Mouse (Mus musculus): Measurements from ENCODE around the gene Insl3.
"Not testable (repeated sequence)": the region's sequence is repeated elsewhere in the genome, so short reads cannot be mapped to it uniquely, and the experiment has no call there.

Gene Insl3

DNA sequence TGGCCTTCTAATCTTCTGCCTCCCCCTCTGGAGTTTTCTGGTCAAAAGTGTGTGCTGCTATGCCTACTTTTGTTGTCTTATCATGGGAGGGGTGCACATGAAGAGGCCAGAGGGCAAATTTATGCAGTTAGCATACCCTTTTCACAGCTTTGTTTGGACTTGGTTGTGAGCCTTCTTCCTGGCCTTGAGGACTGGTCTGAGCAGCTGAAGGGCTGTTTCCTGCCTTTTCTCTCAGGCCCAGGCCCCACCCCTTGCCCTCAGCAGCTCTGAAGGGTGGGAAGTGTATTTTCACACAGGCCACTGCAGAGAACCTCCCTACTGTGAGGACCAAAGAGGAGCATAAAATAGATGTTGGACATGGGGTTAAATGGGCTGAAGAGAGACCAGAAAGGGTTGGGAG is 11.5 kb upstream of the Insl3 start:
- no peak for DNase-seq

- no peak for DNase-seq
Observed at GRCm38 (mm10) chr8:71678216-71678615, 10.8 kb upstream of the Insl3 start.

DNA sequence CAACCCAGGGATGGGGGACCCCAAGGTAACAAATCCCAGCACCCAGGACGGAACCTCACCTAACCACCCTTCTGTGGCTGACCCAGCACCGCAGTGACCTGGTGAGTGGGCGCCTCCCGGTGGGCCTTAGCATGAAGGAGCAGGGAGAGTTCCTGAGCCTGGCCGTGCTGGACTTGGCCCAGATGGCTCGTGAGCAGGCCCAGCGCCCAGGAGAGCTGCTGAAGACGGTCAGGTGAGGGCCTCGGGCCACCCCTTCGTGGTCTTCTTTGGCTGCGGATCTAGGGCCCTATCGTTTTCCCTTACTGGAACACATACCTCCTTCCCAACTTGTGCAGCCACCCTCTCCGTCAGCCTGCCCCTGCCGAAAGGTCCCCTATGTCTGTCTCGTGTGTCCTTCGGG is 9.9 kb upstream of the Insl3 start:
- no peak for DNase-seq

- DNase-seq: no peak
Observed at GRCm38 (mm10) chr8:71679550-71680168, 9.4 kb upstream of the Insl3 start.

- DNase-seq: no peak
Observed at GRCm38 (mm10) chr8:71680471-71680870, 8.5 kb upstream of the Insl3 start.

GRCm38 (mm10) chr8:71681369-71681915 is 7.6 kb upstream of the Insl3 start:
- DNase-seq: no peak

DNA sequence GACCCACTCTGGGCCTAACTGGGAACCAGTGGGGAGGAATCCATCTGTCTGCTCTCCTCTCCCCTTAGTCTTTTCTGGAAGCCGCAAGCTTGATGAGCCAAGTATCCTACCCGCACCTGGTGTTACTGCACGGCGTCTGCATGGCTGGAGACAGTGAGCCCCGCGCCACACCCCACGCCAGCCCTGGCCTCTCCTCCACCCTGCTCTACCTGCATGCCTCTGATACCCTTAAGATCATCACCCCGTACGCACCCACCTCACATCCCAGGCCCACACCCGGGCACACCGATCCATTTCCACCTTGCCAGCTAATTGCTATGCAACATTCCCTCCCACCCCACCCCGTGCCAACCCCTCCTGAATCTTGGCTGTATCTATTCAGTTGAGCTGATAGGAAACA is 6.2 kb upstream of the Insl3 start:
- DNase-seq: no peak

DNA sequence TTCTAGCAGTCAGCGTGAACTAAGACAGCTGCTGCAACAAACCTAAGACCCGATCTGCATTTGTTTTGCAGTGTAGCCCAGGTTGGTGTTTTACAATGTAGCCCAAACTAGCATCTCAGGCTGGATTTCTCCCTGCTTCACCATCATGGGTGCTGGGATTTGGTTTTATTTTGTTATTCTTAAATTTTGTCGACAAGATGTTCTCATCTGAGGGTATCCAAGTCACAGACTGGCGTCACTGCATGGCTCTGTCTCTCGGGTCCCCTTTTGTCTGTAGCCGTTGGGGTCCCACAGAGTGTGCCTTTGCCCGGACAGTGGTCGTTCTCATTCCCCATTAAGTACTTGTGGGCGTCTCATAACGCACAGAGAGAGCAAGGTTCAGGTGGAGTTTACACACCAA is 4.3 kb upstream of the Insl3 start:
- DNase-seq: no peak

DNA sequence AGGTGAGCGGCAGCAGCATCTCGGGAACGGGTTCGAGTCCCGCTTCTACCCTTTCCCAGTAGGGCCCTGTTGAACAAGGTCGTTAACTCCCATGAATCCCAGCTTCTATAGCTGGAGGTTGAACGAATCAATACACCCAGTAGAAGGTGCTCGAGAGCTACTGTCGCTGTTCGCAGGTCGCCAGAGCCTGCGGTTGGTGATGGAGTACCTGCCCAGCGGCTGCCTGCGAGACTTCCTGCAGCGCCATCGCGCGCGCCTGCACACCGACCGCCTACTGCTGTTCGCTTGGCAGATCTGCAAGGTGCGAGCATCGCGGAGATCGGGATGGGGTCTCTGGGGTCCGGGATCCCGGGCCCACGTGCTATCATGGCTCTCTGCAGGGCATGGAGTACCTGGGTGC is 3.4 kb upstream of the Insl3 start:
- DNase-seq: no peak

DNA sequence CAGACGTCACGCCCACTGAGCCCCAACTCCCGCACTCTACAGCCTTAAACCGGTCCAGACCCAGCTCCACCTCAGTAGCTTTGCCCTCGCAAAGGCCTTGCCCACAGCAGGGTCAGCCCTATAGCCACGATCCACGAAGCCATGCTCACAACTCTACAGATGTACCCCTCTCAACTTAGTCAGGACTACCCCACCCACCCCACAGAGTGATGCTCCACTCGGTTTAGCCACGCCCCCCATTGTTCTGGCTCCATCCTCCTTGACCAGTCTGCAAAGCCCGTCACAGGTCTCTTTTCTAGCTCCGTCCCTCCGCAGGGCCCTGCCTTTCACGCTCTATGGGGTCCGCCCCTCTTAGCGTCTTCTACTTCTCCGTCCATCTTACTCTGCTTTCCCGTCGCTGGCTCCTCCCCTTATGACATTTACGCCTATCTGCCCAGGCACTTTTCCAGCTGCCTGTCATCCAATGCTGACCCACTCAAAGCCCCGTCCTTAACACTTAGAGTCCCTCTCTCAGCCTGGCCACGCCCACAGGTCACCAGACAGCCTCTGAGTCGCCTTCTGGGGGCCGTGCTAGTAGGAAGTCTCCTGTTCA is 2.8 kb upstream of the Insl3 start:
- no peak for DNase-seq

- no peak for DNase-seq
Observed at GRCm38 (mm10) chr8:71687616-71688015, 1.4 kb upstream of the Insl3 start.

- DNase-seq: no peak
Observed at GRCm38 (mm10) chr8:71692509-71692908, 3.5 kb downstream of the Insl3 start.

DNA sequence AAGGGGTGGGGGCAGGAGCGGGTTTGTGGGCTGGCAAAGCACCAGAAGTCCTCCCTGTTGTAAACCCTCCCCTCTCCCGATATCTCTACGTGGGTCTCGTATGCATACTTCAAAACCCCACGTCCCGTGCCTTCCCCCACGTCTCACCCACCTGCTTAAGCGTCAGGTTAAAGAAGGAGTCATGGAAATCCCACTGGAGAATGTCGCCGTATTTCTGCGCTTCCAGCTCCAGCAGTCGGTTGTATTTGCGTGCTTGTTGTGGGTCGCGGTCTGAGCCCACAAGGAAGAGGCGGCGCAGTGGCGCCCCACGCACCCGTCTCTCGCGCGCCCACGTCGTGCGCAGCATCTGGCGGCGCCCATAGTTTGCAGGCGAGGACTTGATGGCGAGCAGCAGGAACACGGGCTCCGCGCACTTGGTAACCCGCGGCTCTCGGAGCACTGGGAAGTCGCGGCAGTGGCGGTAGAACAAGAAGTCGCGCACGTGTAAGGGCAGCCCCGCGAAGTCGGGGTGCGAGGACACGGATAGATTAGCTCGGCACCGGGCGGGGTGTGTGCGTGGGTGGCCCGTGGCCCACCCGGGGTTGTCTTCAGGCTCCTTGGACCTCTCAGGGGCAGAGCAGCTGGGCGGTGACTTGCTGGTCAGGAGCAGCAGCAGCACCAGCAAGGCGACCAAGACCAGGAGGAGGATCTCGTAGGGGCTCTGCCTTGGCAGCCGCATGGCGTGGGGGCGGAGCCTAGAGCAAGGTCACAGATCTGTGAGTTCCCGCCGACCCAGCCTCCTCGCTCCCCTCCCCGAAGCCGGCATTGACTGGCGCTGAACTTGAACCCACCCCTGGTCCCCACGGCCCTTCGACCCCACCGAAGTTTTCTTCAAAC is 4.4 kb downstream of the Insl3 start:
- no peak for DNase-seq

GRCm38 (mm10) chr8:71695456-71695855 is 6.4 kb downstream of the Insl3 start:
- not testable (repeated sequence) for DNase-seq

GRCm38 (mm10) chr8:71700493-71701269 is 11.7 kb downstream of the Insl3 start:
- no peak for DNase-seq

- no peak for DNase-seq
Observed at GRCm38 (mm10) chr8:71701414-71702086, 12.5 kb downstream of the Insl3 start, which contains the start of gene B3gnt3. B3gnt3 (minus strand) TSS chr8:71701789.

- DNase-seq: peak; percentile 44
Observed at GRCm38 (mm10) chr8:71702087-71702432, 13.0 kb downstream of the Insl3 start.

DNA sequence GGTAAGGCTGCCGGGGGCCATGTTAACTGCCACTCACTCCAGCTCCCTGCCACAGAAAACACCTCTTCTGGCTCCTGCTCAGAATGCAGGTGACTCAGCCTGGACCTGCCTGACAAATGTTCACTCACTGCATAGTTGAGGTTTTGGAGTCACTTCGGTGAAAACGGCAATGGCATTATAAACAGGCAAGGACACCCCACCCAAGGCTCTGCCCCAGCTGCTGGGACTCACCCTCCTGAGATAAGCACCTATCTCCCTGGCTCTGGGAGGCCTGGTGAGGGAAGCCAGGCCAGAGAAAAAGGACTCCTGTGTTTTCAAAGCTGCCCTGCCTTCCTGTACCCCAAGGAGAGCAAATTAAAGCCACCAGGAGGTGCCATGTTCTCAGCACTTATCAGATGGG is 13.9 kb downstream of the Insl3 start:
- DNase-seq: peak; percentile 87

- DNase-seq: peak; percentile 44
Observed at GRCm38 (mm10) chr8:71703400-71703799, 14.4 kb downstream of the Insl3 start.

GRCm38 (mm10) chr8:71707874-71708273 is 18.9 kb downstream of the Insl3 start:
- DNase-seq: peak; percentile 77

DNA sequence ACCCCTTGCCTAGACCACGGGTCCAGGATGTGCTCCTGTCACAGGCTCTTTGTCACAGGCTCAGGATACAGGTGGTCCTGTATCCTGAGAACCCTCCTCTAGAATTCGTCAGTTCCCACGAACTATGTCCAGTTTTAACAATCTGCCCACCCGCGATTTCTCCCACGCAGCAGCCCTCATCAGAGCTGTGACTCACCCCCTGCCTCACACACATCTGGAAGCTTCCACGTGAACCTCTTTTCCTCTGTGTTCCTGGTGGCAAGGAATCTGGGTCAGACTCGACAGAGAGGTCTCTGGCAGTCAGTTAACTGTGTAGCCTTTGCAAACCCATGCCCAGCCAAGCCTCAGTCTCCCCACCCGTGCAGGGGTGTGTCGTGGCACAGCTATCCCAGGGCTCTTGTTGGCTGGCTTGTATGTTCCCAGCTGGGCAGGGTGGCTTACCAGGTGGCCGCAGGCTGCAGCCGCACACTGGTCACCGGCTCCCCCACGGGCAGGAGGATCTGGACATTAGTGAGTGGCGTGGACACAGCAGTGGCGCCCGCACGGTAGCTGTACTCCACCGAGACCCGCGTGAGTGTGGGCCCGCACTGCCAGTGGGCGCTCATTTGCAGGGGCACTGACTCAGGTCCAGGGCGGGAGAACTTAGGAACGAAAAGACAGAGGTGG is 20.3 kb downstream of the Insl3 start:
- no peak for DNase-seq
